Mouse (Mus musculus) midbrain, embryonic 13.5 days (tissue): ENCODE data around the gene 4930579G24Rik. TPM values are rescaled to one million over a fixed set of nuclear protein-coding genes. Genes with fewer than 3 reads are reported as not detected.

ENCODE experiments used
- ATAC-seq: fragments of 200-750 bp; cut with Nextera tagmentation; 2 replicates; pipeline ENCODE4 v1.8.0; 2017; ENCODE audit warnings: mild to moderate bottlenecking, moderate TSS enrichment, moderate library complexity
- H3K27ac ChIP-seq: fragments of 300-500 bp; sonication (generic); 2 replicates; pipeline ENCODE4 v1.5.1; 2015; ENCODE audit warnings: inconsistent platforms, mild to moderate bottlenecking, moderate library complexity
- H3K27me3 ChIP-seq: fragments of 300-500 bp; sonication (generic); 2 replicates; pipeline ENCODE4 v1.6.1; 2015; ENCODE audit warnings: mild to moderate bottlenecking, inconsistent platforms
- H3K36me3 ChIP-seq: fragments of 300-500 bp; sonication (generic); 2 replicates; pipeline ENCODE4 v1.6.1; 2015; ENCODE audit warnings: mild to moderate bottlenecking, inconsistent platforms
- H3K4me1 ChIP-seq: fragments of 300-500 bp; sonication (generic); replicated peaks from 2 replicates; pipeline ENCODE4 v1.6.1; 2015; ENCODE audit warnings: inconsistent platforms
- H3K4me2 ChIP-seq: fragments of 300-500 bp; sonication (generic); replicated peaks from 2 replicates; pipeline ENCODE4 v1.6.1; 2015; ENCODE audit warnings: moderate library complexity, mild to moderate bottlenecking, inconsistent platforms
- H3K4me3 ChIP-seq: fragments of 300-500 bp; sonication (generic); replicated peaks from 2 replicates; pipeline ENCODE4 v1.5.1; 2015; ENCODE audit warnings: mild to moderate bottlenecking, inconsistent platforms
- H3K9ac ChIP-seq: fragments of 300-500 bp; sonication (generic); replicated peaks from 2 replicates; pipeline ENCODE4 v1.6.1; 2015; ENCODE audit warnings: mild to moderate bottlenecking, inconsistent platforms
- H3K9me3 ChIP-seq: fragments of 300-500 bp; sonication (generic); 2 replicates; pipeline ENCODE4 v1.6.1; 2016; ENCODE audit warnings: mild to moderate bottlenecking, inconsistent platforms
- WGBS: fragments of 180-500 bp; shearing (Covaris S2); methylation state at CpG from one replicate; pipeline ENCODE4 v1.1.7; 2015; 5-methylcytosine and 5-hydroxymethylcytosine counted together
- polyA plus RNA-seq: library from polyadenylated mRNA; unstranded; fragments of >200 nt; fragmentation: Nextera tagmentation; extraction: Ambion mirVana; gene quantifications from 2 replicates; pipeline ENCODE4 v1.2.1, GENCODE M21; 2015

Gene 4930579G24Rik
- polyA plus RNA-seq, 1 experiment from 2014 or later = 9.9 TPM

DNA sequence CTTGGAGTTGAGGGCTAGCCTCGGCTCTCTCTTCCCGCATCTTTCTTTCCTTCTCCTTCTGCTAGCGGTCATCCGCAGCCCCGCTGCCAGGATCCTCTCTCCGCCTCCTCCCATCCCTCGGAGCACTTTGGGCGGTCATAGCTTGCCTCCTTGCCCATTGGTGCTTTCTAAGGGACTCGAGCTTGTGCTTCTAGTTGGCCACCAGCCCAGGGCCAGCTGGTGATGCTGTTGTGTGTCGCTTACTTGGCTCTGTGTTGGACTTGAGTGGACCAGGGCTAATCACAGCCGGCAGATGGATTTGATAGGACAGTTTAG, 494 bp downstream of the 4930579G24Rik start, which contains the start of gene Etfdh:
Gene Etfdh (minus strand): TSS at position 85 of the 315 bp plus-strand sequence.
- Histone ChIP-seq H3K9ac (peak within 1 kb of the TSS; percentile 76), H3K27me3 (no peaks in the 10 kb centered on the region), H3K4me2 (peak within 1 kb of the TSS; percentile 70), H3K36me3 (peaks cover 26% of the 10 kb centered on the region), H3K4me3 (peak within 1 kb of the TSS; percentile 64), H3K9me3 (no peaks in the 10 kb centered on the region), H3K4me1 (peaks cover 18% of the 10 kb centered on the region), H3K27ac (peak within 1 kb of the TSS; percentile 69)
- under 1% methylated on average over 11 of the region's 11 CpGs for WGBS
- ATAC-seq = peak; percentile 35

DNA sequence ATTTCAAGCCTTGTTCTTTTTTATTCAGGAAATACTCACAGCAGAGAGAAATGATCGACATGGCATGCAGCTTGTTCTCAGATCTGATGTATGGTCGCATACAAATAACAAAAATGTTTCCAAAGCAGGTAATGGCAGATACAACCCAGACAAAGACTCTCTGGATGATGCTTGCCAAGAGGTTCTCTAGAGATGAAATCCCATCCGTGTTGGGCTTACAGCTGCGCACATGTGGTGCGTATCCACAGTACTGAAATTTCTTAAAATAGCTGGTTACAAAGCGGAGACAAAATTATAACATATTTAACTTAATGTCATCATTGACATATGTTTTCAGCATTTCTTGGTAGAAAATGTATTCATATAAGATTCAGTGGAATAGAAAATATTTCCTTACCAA, 23.2 kb downstream of the 4930579G24Rik start:
- H3K27ac ChIP-seq = no peak overlapping the region
- 91% methylated on average over 6 of the region's 6 CpGs for WGBS
- ATAC-seq = no peak
- H3K4me1 ChIP-seq = no peaks in the 10 kb centered on the region
- H3K9me3 ChIP-seq = no peaks in the 10 kb centered on the region
- no peak overlapping the region for H3K9ac ChIP-seq
- H3K4me2 ChIP-seq = no peak overlapping the region
- H3K36me3 ChIP-seq = no peaks in the 10 kb centered on the region
- H3K27me3 ChIP-seq = no peaks in the 10 kb centered on the region
- no peak overlapping the region for H3K4me3 ChIP-seq

DNA sequence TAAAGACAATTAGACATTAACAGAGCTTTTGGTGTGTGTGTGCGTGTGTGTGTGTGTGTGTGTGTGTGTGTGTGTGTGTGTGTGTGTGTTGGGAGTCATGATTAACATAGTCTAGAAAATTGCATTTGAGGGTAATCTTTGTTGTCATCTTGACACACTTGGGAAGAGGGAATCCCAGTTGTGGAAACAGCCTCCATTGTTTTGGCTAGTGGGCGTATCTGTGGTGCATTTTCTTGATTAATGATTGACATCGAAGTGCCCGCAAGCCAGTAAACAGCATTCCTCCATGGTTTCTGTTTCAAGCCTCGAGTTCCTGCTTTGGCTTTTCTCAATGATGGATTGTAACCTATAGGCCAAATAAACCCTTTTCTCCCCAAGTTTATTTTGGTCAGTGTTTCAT, 27.8 kb downstream of the 4930579G24Rik start:
- H3K4me3 ChIP-seq = no peak overlapping the region
- no peaks in the 10 kb centered on the region for H3K9me3 ChIP-seq
- H3K4me2 ChIP-seq = no peak overlapping the region
- no peak overlapping the region for H3K27ac ChIP-seq
- H3K9ac ChIP-seq = no peak overlapping the region
- H3K4me1 ChIP-seq = no peaks in the 10 kb centered on the region
- WGBS = 78% methylated on average over 5 of the region's 5 CpGs
- no peaks in the 10 kb centered on the region for H3K27me3 ChIP-seq
- no peaks in the 10 kb centered on the region for H3K36me3 ChIP-seq
- ATAC-seq = no peak

DNA sequence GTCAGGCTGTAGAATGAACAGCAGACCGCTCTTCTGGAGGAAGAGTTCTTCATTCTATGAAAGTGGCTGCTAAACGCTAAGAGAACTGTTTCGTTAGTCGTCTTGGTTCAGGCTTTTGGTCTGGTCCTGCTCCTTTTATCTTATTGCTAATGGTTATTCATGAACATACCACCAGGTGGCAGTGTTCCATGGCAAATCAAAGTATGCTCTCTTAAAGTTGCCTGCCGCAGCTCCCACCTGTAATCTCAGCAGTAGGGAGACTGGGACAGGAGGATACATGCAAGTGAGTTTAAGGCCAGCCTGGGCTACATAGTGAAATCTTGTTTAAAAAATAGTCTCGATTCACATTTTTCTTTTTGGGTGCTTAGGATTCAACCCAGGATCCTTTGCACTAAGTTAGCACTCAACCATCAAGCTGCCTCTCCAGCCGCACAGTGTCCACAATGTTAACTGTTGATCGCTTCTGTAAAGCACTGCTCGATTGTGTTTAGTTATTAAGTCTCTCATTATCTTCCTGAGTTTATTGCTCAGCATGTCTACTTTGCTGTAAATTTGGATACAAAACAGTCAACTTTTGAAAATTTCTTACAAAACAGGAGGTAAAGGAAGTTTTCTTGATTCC, 36.0 kb downstream of the 4930579G24Rik start:
- Histone ChIP-seq H3K36me3 (no peaks in the 10 kb centered on the region), H3K9me3 (no peaks in the 10 kb centered on the region), H3K4me3 (no peak overlapping the region), H3K4me1 (no peaks in the 10 kb centered on the region), H3K9ac (no peak overlapping the region), H3K4me2 (no peak overlapping the region), H3K27me3 (no peaks in the 10 kb centered on the region), H3K27ac (no peak overlapping the region)
- WGBS = 39% methylated on average over 9 of the region's 9 CpGs
- peak; percentile 48; the same call in 1 of the 2 replicates for ATAC-seq

DNA sequence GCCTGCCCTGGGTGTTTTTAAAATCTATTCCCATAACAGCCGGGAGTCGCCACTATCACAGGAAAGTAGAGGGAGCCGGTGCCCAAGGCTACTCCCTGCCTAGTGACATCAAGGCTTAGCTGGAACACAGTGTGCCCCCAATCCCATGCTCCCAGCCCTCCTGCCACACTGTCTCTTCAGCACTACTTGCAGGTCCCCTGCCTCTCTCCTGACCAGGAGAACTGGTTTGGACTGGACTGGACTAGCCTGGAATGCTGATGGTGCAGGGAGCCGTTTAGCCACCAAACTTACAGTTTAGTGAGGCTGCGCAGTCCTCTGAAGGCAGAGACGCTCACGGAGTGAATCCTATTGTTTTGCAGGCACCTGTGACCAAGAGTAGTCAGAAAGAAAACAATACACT, 41.7 kb downstream of the 4930579G24Rik start:
- 0 out of 2 replicates have a peak, but pooled peaks have one; percentile 40 for ATAC-seq
- no peak overlapping the region for H3K27ac ChIP-seq
- WGBS = 83% methylated on average over 7 of the region's 7 CpGs
- no peaks in the 10 kb centered on the region for H3K9me3 ChIP-seq
- H3K36me3 ChIP-seq = no peaks in the 10 kb centered on the region
- no peak overlapping the region for H3K4me3 ChIP-seq
- H3K9ac ChIP-seq = no peak overlapping the region
- no peaks in the 10 kb centered on the region for H3K4me1 ChIP-seq
- no peaks in the 10 kb centered on the region for H3K27me3 ChIP-seq
- H3K4me2 ChIP-seq = no peak overlapping the region

DNA sequence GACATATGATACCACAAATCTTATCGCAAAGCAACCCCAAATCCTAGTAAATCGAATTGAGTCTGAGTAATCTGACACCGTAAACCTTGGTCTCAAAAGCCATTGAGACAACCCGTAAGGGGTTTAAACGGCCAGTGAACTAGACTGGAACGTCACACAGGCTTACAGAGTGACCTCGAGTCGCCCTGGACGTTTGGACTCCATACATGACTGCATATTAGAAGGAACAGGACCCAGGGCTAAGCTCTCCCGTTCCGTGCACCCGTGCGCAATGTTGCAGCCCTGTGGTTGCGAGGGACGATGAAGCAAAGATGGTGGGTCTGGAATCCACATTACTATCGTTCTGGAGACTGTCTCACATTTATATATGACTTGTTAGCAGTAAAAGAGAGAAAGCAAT, 43.3 kb downstream of the 4930579G24Rik start:
- no peaks in the 10 kb centered on the region for H3K36me3 ChIP-seq
- no peaks in the 10 kb centered on the region for H3K4me1 ChIP-seq
- no peak overlapping the region for H3K4me3 ChIP-seq
- no peaks in the 10 kb centered on the region for H3K27me3 ChIP-seq
- H3K9ac ChIP-seq = no peak overlapping the region
- 74% methylated on average over 16 of the region's 16 CpGs for WGBS
- no peak overlapping the region for H3K4me2 ChIP-seq
- no peaks in the 10 kb centered on the region for H3K9me3 ChIP-seq
- H3K27ac ChIP-seq = no peak overlapping the region
- no peak for ATAC-seq

DNA sequence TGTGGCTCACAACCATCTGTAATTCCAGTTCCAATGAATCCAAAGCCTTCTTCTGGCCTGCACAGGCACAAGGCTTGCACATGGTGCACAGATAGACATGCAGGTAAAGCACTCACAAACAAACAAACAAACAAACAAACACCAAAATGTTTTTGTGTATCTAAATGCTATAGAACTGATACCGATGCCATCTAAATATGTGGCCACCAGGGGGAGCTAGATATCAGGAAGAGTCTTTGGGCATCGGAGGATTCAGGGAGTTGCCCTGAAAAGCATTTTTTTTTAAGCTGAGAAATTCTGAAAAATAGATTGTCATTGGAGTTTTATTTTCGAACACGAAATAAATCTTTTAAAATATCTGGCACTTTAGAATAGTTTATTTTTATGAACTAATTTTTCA, 44.2 kb downstream of the 4930579G24Rik start:
- H3K27me3 ChIP-seq = no peaks in the 10 kb centered on the region
- H3K9ac ChIP-seq = no peak overlapping the region
- no peak overlapping the region for H3K4me2 ChIP-seq
- no peaks in the 10 kb centered on the region for H3K4me1 ChIP-seq
- no peaks in the 10 kb centered on the region for H3K9me3 ChIP-seq
- H3K36me3 ChIP-seq = no peaks in the 10 kb centered on the region
- H3K27ac ChIP-seq = no peak overlapping the region
- no peak for ATAC-seq
- WGBS = 12% methylated on average over 4 of the region's 4 CpGs
- no peak overlapping the region for H3K4me3 ChIP-seq

DNA sequence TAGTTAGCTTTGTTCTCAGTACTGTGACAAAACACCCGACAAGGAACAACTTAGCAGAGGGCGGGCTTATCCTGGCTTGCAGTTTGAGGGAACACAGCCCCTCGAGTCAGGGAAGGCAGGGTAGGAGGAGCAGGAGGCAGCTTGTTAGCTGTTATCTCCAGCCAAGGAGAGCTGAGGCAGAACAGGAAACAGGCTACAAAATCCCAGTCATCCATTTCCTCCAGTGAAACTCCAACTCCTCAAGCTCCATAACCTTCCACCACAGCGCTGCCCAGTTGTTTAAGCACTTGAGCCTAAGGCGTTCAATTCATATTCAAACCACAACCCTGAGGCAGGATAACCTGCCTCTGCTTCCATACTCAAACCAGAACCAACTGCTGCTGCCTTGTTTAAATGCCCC, 45.8 kb downstream of the 4930579G24Rik start:
- no peak overlapping the region for H3K4me2 ChIP-seq
- ATAC-seq = no peak
- no peaks in the 10 kb centered on the region for H3K9me3 ChIP-seq
- no peak overlapping the region for H3K9ac ChIP-seq
- H3K27ac ChIP-seq = no peak overlapping the region
- H3K27me3 ChIP-seq = no peaks in the 10 kb centered on the region
- no peak overlapping the region for H3K4me3 ChIP-seq
- no peaks in the 10 kb centered on the region for H3K36me3 ChIP-seq
- WGBS = 84% methylated on average over 5 of the region's 5 CpGs
- no peaks in the 10 kb centered on the region for H3K4me1 ChIP-seq

DNA sequence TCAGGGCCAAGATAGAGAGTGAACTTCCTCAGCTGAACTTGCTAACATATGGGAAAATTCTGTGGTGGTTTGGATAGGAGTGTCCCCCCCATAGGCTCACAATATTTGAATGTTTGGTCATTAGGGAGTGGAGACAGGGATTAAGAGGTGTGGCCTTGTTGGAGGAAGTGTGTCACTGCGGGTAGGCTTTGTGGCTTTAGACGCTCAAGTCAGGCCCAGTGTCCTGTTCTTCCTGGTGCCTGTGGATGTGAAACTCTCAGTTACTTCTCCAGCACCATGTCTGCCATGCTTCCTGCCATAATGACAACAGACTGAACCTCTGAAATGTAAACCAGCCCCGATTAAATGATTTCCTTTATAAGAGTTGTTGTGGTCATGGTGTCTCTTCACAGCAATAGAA, 47.5 kb downstream of the 4930579G24Rik start:
- no peak for ATAC-seq
- no peak overlapping the region for H3K4me3 ChIP-seq
- no peak overlapping the region for H3K4me2 ChIP-seq
- no peak overlapping the region for H3K9ac ChIP-seq
- no peak overlapping the region for H3K27ac ChIP-seq
- H3K9me3 ChIP-seq = no peaks in the 10 kb centered on the region
- no peaks in the 10 kb centered on the region for H3K4me1 ChIP-seq
- WGBS = 87% methylated on average over 3 of the region's 3 CpGs
- no peaks in the 10 kb centered on the region for H3K36me3 ChIP-seq
- H3K27me3 ChIP-seq = no peaks in the 10 kb centered on the region

Other genes starting within 250 kb of the 4930579G24Rik start
- gene Fnip2, start 61.3 kb upstream of the 4930579G24Rik start, polyA plus RNA-seq = 6.1 and 6.2 TPM in 2 replicates
- gene Ppid, start 37.7 kb upstream of the 4930579G24Rik start, polyA plus RNA-seq = 149 and 154 TPM in 2 replicates
- gene Etfdh, start 421 bp downstream of the 4930579G24Rik start, polyA plus RNA-seq = 45.1 and 49.3 TPM in 2 replicates
- not detected in 2 replicates for gene Rxfp1, start 108.8 kb downstream of the 4930579G24Rik start, polyA plus RNA-seq
- 1.3 TPM in 2 replicates for gene Tmem144, start 223.7 kb downstream of the 4930579G24Rik start, polyA plus RNA-seq